Mouse (Mus musculus): ENCODE data around the gene Pnpla3. TPM values are rescaled to one million over a fixed set of nuclear protein-coding genes. Genes with fewer than 3 reads are reported as not detected.
A peak's percentile ranks its signal among the peaks of the same experiment; 100 is the strongest.

Gene Pnpla3
- polyA plus RNA-seq (2014; fragmentation: Nextera tagmentation; extraction: Ambion mirVana) = 1.6 and 2.0 TPM in 2 replicates

- peak within 1 kb of the TSS; percentile 97 for H3K4me2 ChIP-seq (ENCODE audit: low read depth, low read length, severe bottlenecking)
- DNase-seq (ENCODE audit: low spot score) = peak; percentile 97
- peak within 1 kb of the TSS; percentile 46 for H3K4me3 ChIP-seq (ENCODE audit: low read depth, low read length)
- H3K9me3 ChIP-seq (ENCODE audit: control insufficient read depth, low read length) = no peaks in the 10 kb centered on the region
- peaks cover 9% of the 10 kb centered on the region for H3K4me1 ChIP-seq (replicated peaks; ENCODE audit: control insufficient read depth, insufficient read depth, low read length)
- ATAC-seq (replicated peaks; ENCODE audit: low FRiP score) = peak; percentile 97
- no peaks in the 10 kb centered on the region for H3K36me3 ChIP-seq (ENCODE audit: control insufficient read depth, insufficient read depth, low read length)
- H3K27ac ChIP-seq (ENCODE audit: low read depth, low read length) = no peak within 1 kb of the TSS
- 0% methylated on average over 28 of the region's 28 CpGs for WGBS
- peaks cover 6% of the 10 kb centered on the region; the same call in 1 of the 2 replicates for H3K27me3 ChIP-seq (ENCODE audit: control insufficient read depth, insufficient read depth, low read length)
- peak within 1 kb of the TSS; percentile 58 for H3K9ac ChIP-seq (ENCODE audit: low read length)
These were observed at the start of gene Pnpla3 for GRCm38 (mm10) chr15:84167600-84167999. TSS of gene Pnpla3 (plus strand) at chr15:84167837.

- no peak overlapping the region for H3K4me3 ChIP-seq (ENCODE audit: low read depth, low read length)
- no peak overlapping the region for H3K4me2 ChIP-seq (ENCODE audit: low read depth, low read length, severe bottlenecking)
- H3K9me3 ChIP-seq (ENCODE audit: control insufficient read depth, low read length) = no peaks in the 10 kb centered on the region
- no peaks in the 10 kb centered on the region for H3K4me1 ChIP-seq (replicated peaks; ENCODE audit: control insufficient read depth, insufficient read depth, low read length)
- H3K36me3 ChIP-seq (ENCODE audit: control insufficient read depth, insufficient read depth, low read length) = no peaks in the 10 kb centered on the region
- peak; percentile 76 for DNase-seq (ENCODE audit: low spot score)
- 25% methylated on average over 6 of the region's 6 CpGs for WGBS
- no peaks in the 10 kb centered on the region for H3K27me3 ChIP-seq (ENCODE audit: control insufficient read depth, insufficient read depth, low read length)
- H3K27ac ChIP-seq (ENCODE audit: low read depth, low read length) = no peak overlapping the region
- no peak for ATAC-seq (replicated peaks; ENCODE audit: low FRiP score)
- no peak overlapping the region for H3K9ac ChIP-seq (ENCODE audit: low read length)
These were observed 47.0 kb upstream of the Pnpla3 start for GRCm38 (mm10) chr15:84120612-84121011.

DNA sequence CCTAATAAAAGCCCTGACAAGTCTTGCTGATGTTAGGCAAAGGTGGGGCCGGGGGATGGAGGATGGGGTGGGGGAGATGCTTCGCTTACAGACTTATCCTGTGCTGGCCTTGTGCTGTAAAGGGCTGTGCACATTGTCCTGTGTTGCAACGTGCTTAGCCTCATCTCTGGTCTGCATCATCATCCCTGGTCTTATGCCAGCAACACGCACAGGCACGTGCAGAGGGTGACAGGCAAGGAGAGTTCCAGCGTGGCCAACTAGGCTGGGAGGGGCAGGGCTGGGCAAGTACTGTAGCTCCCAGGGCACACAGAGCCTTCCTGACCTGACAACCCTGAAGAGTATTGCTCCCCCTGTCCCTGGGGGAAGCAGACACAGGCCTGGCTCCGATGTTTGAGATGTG is 46.6 kb upstream of the Pnpla3 start:
- Histone ChIP-seq H3K27me3 (ENCODE audit: control insufficient read depth, insufficient read depth, low read length) (no peaks in the 10 kb centered on the region), H3K4me2 (ENCODE audit: low read depth, low read length, severe bottlenecking) (no peak overlapping the region), H3K9me3 (ENCODE audit: control insufficient read depth, low read length) (no peaks in the 10 kb centered on the region), H3K4me3 (ENCODE audit: low read depth, low read length) (no peak overlapping the region), H3K36me3 (ENCODE audit: control insufficient read depth, insufficient read depth, low read length) (no peaks in the 10 kb centered on the region), H3K4me1 (replicated peaks; ENCODE audit: control insufficient read depth, insufficient read depth, low read length) (no peaks in the 10 kb centered on the region), H3K9ac (ENCODE audit: low read length) (no peak overlapping the region), H3K27ac (ENCODE audit: low read depth, low read length) (no peak overlapping the region)
- no peak for ATAC-seq (replicated peaks; ENCODE audit: low FRiP score)
- DNase-seq (ENCODE audit: low spot score) = no peak
- WGBS = 86% methylated on average over 7 of the region's 7 CpGs

DNA sequence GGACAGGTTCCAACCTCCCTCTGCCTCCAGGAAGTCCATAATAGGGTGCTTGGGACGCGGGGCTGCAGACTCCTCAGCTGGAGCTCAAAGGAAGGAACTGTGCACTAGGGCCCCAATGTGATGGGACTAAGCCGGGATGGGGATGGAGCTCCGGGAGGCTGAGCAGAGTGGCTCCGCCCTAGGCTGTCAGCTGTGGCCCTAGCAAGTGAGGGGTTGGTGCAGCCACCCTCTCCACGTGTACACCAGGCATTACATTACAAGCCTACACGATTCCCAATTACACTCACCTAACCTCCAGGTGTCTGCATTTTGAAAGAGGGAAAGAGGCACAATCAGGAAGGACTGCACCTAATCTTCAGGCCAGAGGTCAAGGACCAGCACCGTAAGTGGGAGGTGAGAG is 44.6 kb upstream of the Pnpla3 start, which contains the start of gene Pnpla5:
Pnpla5 (minus strand) TSS at position 101 of the 400 bp plus-strand sequence.
- Histone ChIP-seq H3K4me1 (replicated peaks; ENCODE audit: control insufficient read depth, insufficient read depth, low read length) (no peaks in the 10 kb centered on the region), H3K9ac (ENCODE audit: low read length) (no peak within 1 kb of the TSS), H3K9me3 (ENCODE audit: control insufficient read depth, low read length) (no peaks in the 10 kb centered on the region), H3K36me3 (ENCODE audit: control insufficient read depth, insufficient read depth, low read length) (no peaks in the 10 kb centered on the region), H3K4me3 (ENCODE audit: low read depth, low read length) (no peak within 1 kb of the TSS), H3K4me2 (ENCODE audit: low read depth, low read length, severe bottlenecking) (no peak within 1 kb of the TSS), H3K27ac (ENCODE audit: low read depth, low read length) (no peak within 1 kb of the TSS), H3K27me3 (ENCODE audit: control insufficient read depth, insufficient read depth, low read length) (no peaks in the 10 kb centered on the region)
- ATAC-seq (replicated peaks; ENCODE audit: low FRiP score) = no peak
- 70% methylated on average over 8 of the region's 8 CpGs for WGBS
- DNase-seq (ENCODE audit: low spot score) = no peak

DNA sequence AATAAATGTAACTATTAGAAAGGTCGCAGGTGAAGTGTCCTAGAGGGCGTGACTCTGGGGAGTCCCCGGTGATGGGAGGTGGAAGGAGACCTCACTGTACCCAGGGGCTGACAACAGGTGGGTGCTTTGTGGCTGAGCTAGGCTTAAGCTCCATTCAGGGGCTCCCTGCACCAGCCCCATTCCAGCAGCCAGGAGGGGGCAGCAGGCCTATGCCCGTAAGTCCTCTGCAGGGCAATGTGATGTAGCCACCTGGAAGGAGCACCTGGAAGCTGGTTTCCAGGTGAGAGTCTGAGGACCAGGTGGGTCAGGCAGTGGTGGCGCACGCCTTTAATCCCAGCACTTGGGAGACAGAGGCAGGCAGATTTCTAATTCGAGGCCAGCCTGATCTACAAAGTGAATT is 43.6 kb upstream of the Pnpla3 start:
- ATAC-seq (replicated peaks; ENCODE audit: low FRiP score) (no peak), DNase-seq (ENCODE audit: low spot score) (no peak)
- H3K4me1 ChIP-seq (replicated peaks; ENCODE audit: control insufficient read depth, insufficient read depth, low read length) = no peaks in the 10 kb centered on the region
- no peaks in the 10 kb centered on the region for H3K36me3 ChIP-seq (ENCODE audit: control insufficient read depth, insufficient read depth, low read length)
- H3K4me2 ChIP-seq (ENCODE audit: low read depth, low read length, severe bottlenecking) = no peak overlapping the region
- H3K4me3 ChIP-seq (ENCODE audit: low read depth, low read length) = no peak overlapping the region
- no peaks in the 10 kb centered on the region for H3K27me3 ChIP-seq (ENCODE audit: control insufficient read depth, insufficient read depth, low read length)
- H3K9me3 ChIP-seq (ENCODE audit: control insufficient read depth, low read length) = no peaks in the 10 kb centered on the region
- H3K27ac ChIP-seq (ENCODE audit: low read depth, low read length) = no peak overlapping the region
- 70% methylated on average over 7 of the region's 7 CpGs for WGBS
- H3K9ac ChIP-seq (ENCODE audit: low read length) = no peak overlapping the region

- 82% methylated on average over 4 of the region's 4 CpGs for WGBS
- no peak overlapping the region for H3K4me3 ChIP-seq (ENCODE audit: low read depth, low read length)
These were observed 41.2 kb upstream of the Pnpla3 start for GRCm38 (mm10) chr15:84126447-84126846.

DNA sequence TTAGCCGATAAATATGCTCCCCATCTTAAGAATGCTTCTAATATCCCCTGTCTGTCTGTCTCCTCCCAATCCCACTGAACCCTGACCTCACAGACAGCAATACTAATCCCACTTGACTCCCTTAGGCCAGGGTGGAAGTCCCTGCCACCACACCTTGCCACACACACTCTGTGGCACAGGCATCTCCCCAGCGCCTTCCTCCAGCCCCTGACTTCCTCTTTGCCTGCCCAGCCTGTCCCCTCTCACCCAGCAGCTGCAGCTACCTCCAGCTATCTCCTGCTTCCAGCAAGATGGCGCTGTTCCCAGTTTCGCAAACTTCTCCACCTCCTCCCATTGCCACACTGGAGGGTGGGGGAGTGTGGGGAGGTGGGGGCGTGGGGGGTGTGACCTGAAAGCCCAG is 40.8 kb upstream of the Pnpla3 start:
- Histone ChIP-seq H3K4me1 (replicated peaks; ENCODE audit: control insufficient read depth, insufficient read depth, low read length) (no peaks in the 10 kb centered on the region), H3K27me3 (ENCODE audit: control insufficient read depth, insufficient read depth, low read length) (no peaks in the 10 kb centered on the region), H3K4me3 (ENCODE audit: low read depth, low read length) (no peak overlapping the region), H3K27ac (ENCODE audit: low read depth, low read length) (no peak overlapping the region), H3K4me2 (ENCODE audit: low read depth, low read length, severe bottlenecking) (no peak overlapping the region), H3K9ac (ENCODE audit: low read length) (no peak overlapping the region), H3K9me3 (ENCODE audit: control insufficient read depth, low read length) (no peaks in the 10 kb centered on the region), H3K36me3 (ENCODE audit: control insufficient read depth, insufficient read depth, low read length) (no peaks in the 10 kb centered on the region)
- 39% methylated on average over 5 of the region's 5 CpGs for WGBS
- ATAC-seq (replicated peaks; ENCODE audit: low FRiP score) (no peak), DNase-seq (ENCODE audit: low spot score) (no peak)

More at GRCm38 (mm10) chr15:84126447-84126846, 41.2 kb upstream of the Pnpla3 start:
- no peaks in the 10 kb centered on the region for H3K9me3 ChIP-seq (ENCODE audit: control insufficient read depth, low read length)
- ATAC-seq (replicated peaks; ENCODE audit: low FRiP score) = no peak
- no peaks in the 10 kb centered on the region for H3K4me1 ChIP-seq (replicated peaks; ENCODE audit: control insufficient read depth, insufficient read depth, low read length)
- H3K27ac ChIP-seq (ENCODE audit: low read depth, low read length) = no peak overlapping the region
- no peak overlapping the region for H3K9ac ChIP-seq (ENCODE audit: low read length)
- H3K36me3 ChIP-seq (ENCODE audit: control insufficient read depth, insufficient read depth, low read length) = no peaks in the 10 kb centered on the region
- no peaks in the 10 kb centered on the region for H3K27me3 ChIP-seq (ENCODE audit: control insufficient read depth, insufficient read depth, low read length)
- no peak for DNase-seq (ENCODE audit: low spot score)
- no peak overlapping the region for H3K4me2 ChIP-seq (ENCODE audit: low read depth, low read length, severe bottlenecking)

- ATAC-seq (replicated peaks; ENCODE audit: low FRiP score) (no peak), DNase-seq (ENCODE audit: low spot score) (no peak)
- WGBS = 66% methylated on average over 16 of the region's 16 CpGs
- Histone ChIP-seq H3K27me3 (ENCODE audit: control insufficient read depth, insufficient read depth, low read length) (no peaks in the 10 kb centered on the region), H3K4me1 (replicated peaks; ENCODE audit: control insufficient read depth, insufficient read depth, low read length) (no peaks in the 10 kb centered on the region), H3K4me3 (ENCODE audit: low read depth, low read length) (no peak overlapping the region), H3K9me3 (ENCODE audit: control insufficient read depth, low read length) (no peaks in the 10 kb centered on the region), H3K4me2 (ENCODE audit: low read depth, low read length, severe bottlenecking) (no peak overlapping the region), H3K36me3 (ENCODE audit: control insufficient read depth, insufficient read depth, low read length) (no peaks in the 10 kb centered on the region), H3K9ac (ENCODE audit: low read length) (no peak overlapping the region), H3K27ac (ENCODE audit: low read depth, low read length) (no peak overlapping the region)
These were observed 36.4 kb upstream of the Pnpla3 start for GRCm38 (mm10) chr15:84131096-84131786.

- Histone ChIP-seq H3K9ac (ENCODE audit: low read length) (no peak overlapping the region), H3K36me3 (ENCODE audit: control insufficient read depth, insufficient read depth, low read length) (no peaks in the 10 kb centered on the region), H3K9me3 (ENCODE audit: control insufficient read depth, low read length) (no peaks in the 10 kb centered on the region), H3K4me2 (ENCODE audit: low read depth, low read length, severe bottlenecking) (no peak overlapping the region), H3K4me3 (ENCODE audit: low read depth, low read length) (no peak overlapping the region), H3K27me3 (ENCODE audit: control insufficient read depth, insufficient read depth, low read length) (no peaks in the 10 kb centered on the region), H3K4me1 (replicated peaks; ENCODE audit: control insufficient read depth, insufficient read depth, low read length) (peaks cover 6% of the 10 kb centered on the region; the same call in 1 of the 2 replicates), H3K27ac (ENCODE audit: low read depth, low read length) (no peak overlapping the region)
- DNase-seq (ENCODE audit: low spot score) (no peak), ATAC-seq (replicated peaks; ENCODE audit: low FRiP score) (no peak)
- 97% methylated on average over 7 of the region's 7 CpGs for WGBS
These were observed 35.7 kb upstream of the Pnpla3 start for GRCm38 (mm10) chr15:84131971-84132370.

Data from forebrain, embryonic 11.5 days (tissue).